In genomic region chr1:118297719-118298118, GRCm38 (mm10) we compare ENCODE assay signal across 28 mouse cellular contexts.
"Had no signal": no experiment of that assay in that cellular context is flagged by ENCODE, and none has a peak within 500 bp of the region (broad histone marks: within the 10 kb centered on the region; RNA-seq: fewer than 3 reads in every experiment).

No protein-coding gene starts in this region.

- H3K4me2 ChIP-seq: embryonic facial prominence, embryonic 12.5 days; embryonic facial prominence, embryonic 13.5 days; embryonic facial prominence, embryonic 15.5 days; forebrain, embryonic 12.5 days; forebrain, embryonic 13.5 days; forebrain, embryonic 15.5 days had no signal

- DNase-seq: cerebellum, adult 18-20 months; cerebellum, adult 2 months; cerebellum, adult 8-10 months; cerebellum, adult 9-10 months; cerebellum, adult 9-11 months; cerebellum, postnatal 10 days; cerebellum, postnatal 14 days; cerebellum, postnatal 25 days; cerebellum, postnatal 36 days; embryo, embryonic 11 days; forebrain, postnatal 0 days; gastrocnemius, adult 2 months; gastrocnemius, postnatal 10 days; gastrocnemius, postnatal 14 days; gastrocnemius, postnatal 25 days; gastrocnemius, postnatal 36 days; heart, adult 18-20 months had no signal

- H3K9ac ChIP-seq: embryonic facial prominence, embryonic 12.5 days; embryonic facial prominence, embryonic 13.5 days; embryonic facial prominence, embryonic 15.5 days; forebrain, embryonic 12.5 days; forebrain, embryonic 13.5 days; forebrain, embryonic 15.5 days; forebrain, postnatal 0 days had no signal

- H3K4me3 ChIP-seq: embryonic facial prominence, embryonic 10.5 days; embryonic facial prominence, embryonic 12.5 days; embryonic facial prominence, embryonic 13.5 days; embryonic facial prominence, embryonic 15.5 days; erythroblast, embryonic 14.5 days; forebrain, embryonic 10.5 days; forebrain, embryonic 12.5 days; forebrain, embryonic 13.5 days; forebrain, embryonic 15.5 days; gastrocnemius, adult 2 months had no signal

- ATAC-seq: forebrain, embryonic 13.5 days; forebrain, embryonic 14.5 days; forebrain, embryonic 15.5 days; forebrain, embryonic 16.5 days; forebrain, postnatal 0 days had no signal

- H3K4me1 ChIP-seq: embryonic facial prominence, embryonic 10.5 days; embryonic facial prominence, embryonic 12.5 days; embryonic facial prominence, embryonic 13.5 days; embryonic facial prominence, embryonic 15.5 days; forebrain, embryonic 10.5 days; forebrain, embryonic 13.5 days; forebrain, embryonic 15.5 days had no signal

- H3K9me3 ChIP-seq: embryonic facial prominence, embryonic 10.5 days; embryonic facial prominence, embryonic 12.5 days; embryonic facial prominence, embryonic 13.5 days; embryonic facial prominence, embryonic 15.5 days; forebrain, embryonic 10.5 days; forebrain, embryonic 12.5 days; forebrain, embryonic 13.5 days; forebrain, embryonic 15.5 days had no signal

- H3K27me3 ChIP-seq: embryonic facial prominence, embryonic 12.5 days; embryonic facial prominence, embryonic 13.5 days; embryonic facial prominence, embryonic 15.5 days; forebrain, embryonic 12.5 days; forebrain, embryonic 13.5 days; forebrain, embryonic 15.5 days had no signal

- H3K27ac ChIP-seq: embryonic facial prominence, embryonic 10.5 days; embryonic facial prominence, embryonic 12.5 days; embryonic facial prominence, embryonic 13.5 days; embryonic facial prominence, embryonic 15.5 days; forebrain, embryonic 10.5 days; forebrain, embryonic 12.5 days; forebrain, embryonic 13.5 days; forebrain, embryonic 15.5 days; gastrocnemius, adult 2 months had no signal
